In genomic region chr3:20225429-20225828, GRCm38 (mm10) we compare ENCODE assay signal across 34 mouse cellular contexts. TPM values are rescaled to one million over a fixed set of nuclear protein-coding genes. Genes with fewer than 3 reads are reported as not detected.
"Had no signal": no experiment of that assay in that cellular context is flagged by ENCODE, and none has a peak within 500 bp of the region (broad histone marks: within the 10 kb centered on the region; RNA-seq: fewer than 3 reads in every experiment).

No protein-coding gene starts in this region.

- H3K27me3 ChIP-seq: embryonic facial prominence, embryonic 12.5 days; embryonic facial prominence, embryonic 13.5 days; embryonic facial prominence, embryonic 15.5 days; forebrain, embryonic 12.5 days; forebrain, embryonic 13.5 days; forebrain, embryonic 15.5 days had no signal

- H3K27ac ChIP-seq: embryonic facial prominence, embryonic 10.5 days; embryonic facial prominence, embryonic 12.5 days; embryonic facial prominence, embryonic 13.5 days; embryonic facial prominence, embryonic 15.5 days; forebrain, embryonic 10.5 days; forebrain, embryonic 12.5 days; forebrain, embryonic 13.5 days; forebrain, embryonic 15.5 days; gastrocnemius, adult 2 months; heart, adult 2 months; heart, embryonic 10.5 days had no signal

- ATAC-seq: forebrain, embryonic 13.5 days; forebrain, embryonic 14.5 days; forebrain, embryonic 15.5 days; forebrain, embryonic 16.5 days; forebrain, postnatal 0 days had no signal

- DNase-seq: cerebellum, adult 9-10 months; cerebellum, adult 9-11 months; cerebellum, postnatal 10 days; cerebellum, postnatal 14 days; cerebellum, postnatal 25 days; cerebellum, postnatal 36 days; embryo, embryonic 11 days; forebrain, postnatal 0 days; gastrocnemius, adult 2 months; gastrocnemius, postnatal 10 days; gastrocnemius, postnatal 14 days; gastrocnemius, postnatal 25 days; gastrocnemius, postnatal 36 days; heart, adult 11 months; heart, adult 18-20 months; heart, adult 2 months had no signal

- H3K9ac ChIP-seq: embryonic facial prominence, embryonic 12.5 days; embryonic facial prominence, embryonic 13.5 days; embryonic facial prominence, embryonic 15.5 days; forebrain, embryonic 12.5 days; forebrain, embryonic 13.5 days; forebrain, embryonic 15.5 days; forebrain, postnatal 0 days had no signal

- H3K9me3 ChIP-seq: embryonic facial prominence, embryonic 10.5 days; embryonic facial prominence, embryonic 12.5 days; embryonic facial prominence, embryonic 13.5 days; embryonic facial prominence, embryonic 15.5 days; forebrain, embryonic 10.5 days; forebrain, embryonic 12.5 days; forebrain, embryonic 13.5 days; forebrain, embryonic 15.5 days; heart, embryonic 10.5 days had no signal

- H3K4me1 ChIP-seq: embryonic facial prominence, embryonic 10.5 days; embryonic facial prominence, embryonic 12.5 days; embryonic facial prominence, embryonic 13.5 days; embryonic facial prominence, embryonic 15.5 days; forebrain, embryonic 10.5 days; forebrain, embryonic 12.5 days; forebrain, embryonic 13.5 days; forebrain, embryonic 15.5 days; heart, embryonic 10.5 days had no signal

- H3K4me3 ChIP-seq: embryonic facial prominence, embryonic 10.5 days; embryonic facial prominence, embryonic 12.5 days; embryonic facial prominence, embryonic 13.5 days; embryonic facial prominence, embryonic 15.5 days; erythroblast, embryonic 14.5 days; forebrain, embryonic 10.5 days; forebrain, embryonic 12.5 days; forebrain, embryonic 13.5 days; forebrain, embryonic 15.5 days; gastrocnemius, adult 2 months; heart, adult 2 months; heart, embryonic 10.5 days had no signal

- H3K4me2 ChIP-seq: embryonic facial prominence, embryonic 12.5 days; embryonic facial prominence, embryonic 13.5 days; embryonic facial prominence, embryonic 15.5 days; forebrain, embryonic 12.5 days; forebrain, embryonic 13.5 days; forebrain, embryonic 15.5 days had no signal

- H3K36me3 ChIP-seq: embryonic facial prominence, embryonic 10.5 days; embryonic facial prominence, embryonic 12.5 days; embryonic facial prominence, embryonic 13.5 days; embryonic facial prominence, embryonic 15.5 days; forebrain, embryonic 10.5 days; forebrain, embryonic 12.5 days; forebrain, embryonic 15.5 days; heart, embryonic 10.5 days had no signal

RNA-seq across cellular contexts. Expression of gene Cpa3, which starts 16.6 kb away (rescaled TPM):
- polyA plus RNA-seq: embryonic facial prominence, embryonic 10.5 days; forebrain, embryonic 10.5 days; forebrain, embryonic 13.5 days had no signal

RNA-seq across cellular contexts. Expression of gene Cpb1, which starts 50.1 kb away (rescaled TPM):
- total RNA-seq: common myeloid progenitor, adult 5-6 weeks; gastrocnemius, adult 2 months; gastrocnemius, adult 8-10 months; gastrocnemius, postnatal 36 days; granulocyte monocyte progenitor cell, adult 5-6 weeks; heart, adult 18-20 months; heart, adult 2 months; heart, adult 8-10 months had no signal
- polyA plus RNA-seq: embryonic facial prominence, embryonic 10.5 days; embryonic facial prominence, embryonic 11.5 days; embryonic facial prominence, embryonic 12.5 days; embryonic facial prominence, embryonic 13.5 days; erythroblast, embryonic 14.5 days; forebrain, embryonic 10.5 days; forebrain, embryonic 11.5 days; forebrain, embryonic 12.5 days; forebrain, embryonic 13.5 days; forebrain, embryonic 14.5 days; forebrain, embryonic 15.5 days; heart, adult 2 months; heart, embryonic 10.5 days had no signal
